Mouse (Mus musculus) kidney, embryonic 16.5 days (tissue): ENCODE measurements at regions not wholly inside any gene's neighbourhood (a gene's known extent, or its start where the extent isn't known, plus 50 kb on each side); places are given as distances from the start of the nearest gene placed in this dataset.
A peak's percentile ranks its signal among the peaks of the same experiment; 100 is the strongest.

Source experiments
- ATAC-seq: fragments of 200-750 bp; cut with Nextera tagmentation; 2 replicates; pipeline ENCODE4 v1.8.0; 2017; ENCODE audit warnings: moderate TSS enrichment; ENCODE audit not compliant: low FRiP score, low TSS enrichment
- H3K27ac ChIP-seq: fragments of 300-500 bp; sonication (generic); 2 replicates; pipeline ENCODE4 v1.5.1; 2014; ENCODE audit warnings: low read length
- H3K27me3 ChIP-seq: fragments of 300-500 bp; sonication (generic); 2 replicates; pipeline ENCODE4 v1.6.1; 2014; ENCODE audit warnings: low read length, control low read depth, mixed read lengths; ENCODE audit not compliant: insufficient read depth
- H3K36me3 ChIP-seq: fragments of 300-500 bp; sonication (generic); 2 replicates; pipeline ENCODE4 v1.6.1; 2014; ENCODE audit warnings: low read length, control low read depth, mixed read lengths; ENCODE audit not compliant: insufficient read depth
- H3K4me1 ChIP-seq: fragments of 300-500 bp; sonication (generic); 2 replicates; pipeline ENCODE4 v1.6.1; 2014; ENCODE audit warnings: low read length, control low read depth, mixed read lengths; ENCODE audit not compliant: insufficient read depth
- H3K4me2 ChIP-seq: fragments of 300-500 bp; sonication (generic); replicated peaks from 2 replicates; pipeline ENCODE4 v1.6.1; 2014; ENCODE audit warnings: low read depth, low read length
- H3K4me3 ChIP-seq: fragments of 300-500 bp; sonication (generic); 2 replicates; pipeline ENCODE4 v1.5.1; 2014; ENCODE audit warnings: mild to moderate bottlenecking, low read length
- H3K9ac ChIP-seq: fragments of 300-500 bp; sonication (generic); replicated peaks from 2 replicates; pipeline ENCODE4 v1.6.1; 2014; ENCODE audit warnings: low read length
- H3K9me3 ChIP-seq: fragments of 300-500 bp; sonication (generic); 2 replicates; pipeline ENCODE4 v1.6.1; 2016; ENCODE audit warnings: low read length, control low read depth
- WGBS: fragments of 180-500 bp; shearing (Covaris S2); extraction: QIAGEN DNeasy Blood & Tissue Kit; methylation state at CpG from one replicate; pipeline ENCODE4 v1.1.7; 2014; 5-methylcytosine and 5-hydroxymethylcytosine counted together

DNA sequence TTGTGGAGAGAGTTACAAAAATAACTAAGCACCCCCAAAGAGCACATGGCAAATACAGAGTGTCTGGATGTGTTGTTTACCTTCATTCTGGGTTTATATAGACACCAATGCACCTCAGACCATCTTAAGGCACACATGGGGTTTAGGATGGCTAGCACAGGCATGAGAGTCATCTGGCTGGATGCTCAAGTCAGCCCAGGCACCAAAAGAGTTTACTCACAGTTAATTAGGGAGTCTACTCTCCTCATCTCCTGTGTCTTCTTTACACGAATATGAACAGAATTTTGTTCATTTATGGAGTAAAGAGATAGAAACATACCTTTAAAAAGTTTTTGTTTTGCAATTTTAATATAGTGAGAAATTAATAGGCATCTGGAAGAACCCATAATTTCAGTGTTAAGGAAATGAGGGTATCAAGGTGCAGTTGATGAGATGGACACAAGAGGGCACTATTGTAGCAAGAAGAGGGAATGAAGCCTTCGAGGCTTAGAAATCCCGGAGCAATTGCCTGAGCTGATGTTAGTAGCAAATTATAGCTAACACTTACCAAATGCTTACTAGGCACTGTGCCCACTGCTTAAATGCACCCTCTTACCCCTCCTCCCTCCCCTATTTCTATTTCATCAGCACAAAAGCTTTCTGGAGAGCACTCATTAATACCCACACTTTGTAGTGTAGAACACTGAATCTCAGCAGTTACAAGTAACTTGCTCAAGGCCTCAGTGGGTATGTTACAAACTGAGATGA lies 174.6 kb downstream of the Eepd1 start:
- H3K36me3 ChIP-seq = no peaks in the 10 kb centered on the region
- H3K27me3 ChIP-seq = no peaks in the 10 kb centered on the region
- ATAC-seq = no peak
- H3K4me3 ChIP-seq = no peak overlapping the region
- no peak overlapping the region for H3K9ac ChIP-seq
- H3K4me1 ChIP-seq = no peaks in the 10 kb centered on the region
- H3K4me2 ChIP-seq = no peak overlapping the region
- H3K9me3 ChIP-seq = no peaks in the 10 kb centered on the region
- no peak overlapping the region for H3K27ac ChIP-seq
- WGBS = 3% methylated on average over 3 of the region's 3 CpGs

DNA sequence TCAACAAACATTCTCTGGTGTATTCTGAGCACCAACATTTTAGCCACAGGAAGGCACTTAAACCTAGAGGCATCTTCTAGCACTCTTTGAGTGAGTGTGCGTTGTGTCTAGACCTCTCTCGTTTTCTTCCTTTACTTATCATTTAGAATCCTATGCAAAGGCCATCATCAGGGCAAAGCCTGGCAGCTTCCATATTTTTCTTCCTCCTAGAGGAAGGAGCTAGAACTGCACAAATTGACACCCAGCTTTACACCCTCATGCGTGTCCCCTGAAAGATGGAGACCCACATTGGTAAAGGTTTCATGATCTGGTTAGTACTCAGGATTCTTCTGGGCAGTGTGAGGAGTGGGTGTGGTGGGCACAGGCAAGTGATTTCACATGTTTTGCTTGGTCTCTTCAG lies 175.2 kb downstream of the Eepd1 start:
- no peak for ATAC-seq
- Histone ChIP-seq H3K27ac (no peak overlapping the region), H3K4me3 (no peak overlapping the region), H3K36me3 (no peaks in the 10 kb centered on the region), H3K9ac (no peak overlapping the region), H3K4me2 (no peak overlapping the region), H3K9me3 (no peaks in the 10 kb centered on the region), H3K4me1 (no peaks in the 10 kb centered on the region), H3K27me3 (no peaks in the 10 kb centered on the region)
- 90% methylated on average over 3 of the region's 3 CpGs for WGBS

DNA sequence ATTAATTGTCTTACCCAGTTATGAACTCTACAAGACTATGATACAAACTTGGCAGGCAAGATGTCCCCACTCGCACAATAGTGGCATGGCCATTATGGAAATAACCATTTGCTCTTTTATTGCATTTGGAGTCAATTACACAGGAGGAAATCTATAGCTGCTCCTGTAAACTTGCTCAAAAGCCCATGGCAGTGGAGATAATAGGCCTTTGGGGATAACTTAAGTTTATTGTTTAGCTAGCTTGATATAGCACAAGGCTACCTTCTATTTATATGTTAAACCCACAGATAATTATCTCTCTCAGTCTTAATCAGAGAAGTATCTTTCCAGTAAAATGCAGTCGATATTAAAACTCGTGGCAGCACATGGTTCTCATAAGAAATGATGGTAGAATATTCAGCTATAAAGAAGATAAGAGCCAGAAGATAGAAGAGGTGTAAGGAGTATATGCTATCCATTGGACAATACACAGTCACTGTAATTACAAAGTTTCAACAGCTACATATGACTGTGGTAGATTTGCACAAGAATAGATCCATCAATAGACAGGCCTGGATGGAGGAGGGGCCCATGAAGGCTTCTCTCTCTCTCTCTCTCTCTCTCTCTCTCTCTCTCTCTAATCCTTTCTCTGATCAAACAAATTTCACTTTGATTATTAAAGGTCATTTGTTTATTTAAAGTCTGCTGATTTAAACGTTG lies 202.4 kb downstream of the Eepd1 start:
- H3K27me3 ChIP-seq = no peaks in the 10 kb centered on the region
- H3K9me3 ChIP-seq = no peaks in the 10 kb centered on the region
- H3K27ac ChIP-seq = no peak overlapping the region
- H3K36me3 ChIP-seq = no peaks in the 10 kb centered on the region
- H3K4me2 ChIP-seq = no peak overlapping the region
- ATAC-seq = no peak
- no peak overlapping the region for H3K4me3 ChIP-seq
- 84% methylated on average over 4 of the region's 4 CpGs for WGBS
- no peaks in the 10 kb centered on the region for H3K4me1 ChIP-seq
- no peak overlapping the region for H3K9ac ChIP-seq

DNA sequence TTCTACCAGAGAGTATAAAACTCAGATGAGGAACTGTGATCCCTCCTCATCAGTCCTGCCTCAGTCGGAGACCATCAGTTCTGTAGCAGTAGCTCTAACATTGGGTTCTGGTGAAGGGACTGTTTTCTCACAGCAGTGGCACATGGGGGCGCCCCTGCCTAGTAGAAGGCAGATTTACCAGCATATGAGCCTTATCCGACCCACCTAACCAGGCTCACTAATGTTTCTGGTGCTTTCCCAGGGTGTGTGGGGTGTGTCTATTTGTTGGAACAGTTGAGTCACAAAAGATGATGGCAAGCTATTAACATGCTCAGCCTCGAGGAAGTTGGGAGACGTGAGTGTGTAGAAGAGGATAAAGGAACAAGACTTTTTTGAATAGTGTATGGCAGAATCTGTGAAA lies 212.3 kb downstream of the Eepd1 start:
- Histone ChIP-seq H3K4me2 (no peak overlapping the region), H3K27me3 (no peaks in the 10 kb centered on the region), H3K27ac (no peak overlapping the region), H3K4me3 (no peak overlapping the region), H3K4me1 (no peaks in the 10 kb centered on the region), H3K9ac (no peak overlapping the region), H3K9me3 (no peaks in the 10 kb centered on the region), H3K36me3 (no peaks in the 10 kb centered on the region)
- 46% methylated on average over 5 of the region's 5 CpGs for WGBS
- ATAC-seq = 0 out of 2 replicates have a peak, but pooled peaks have one; percentile 39

DNA sequence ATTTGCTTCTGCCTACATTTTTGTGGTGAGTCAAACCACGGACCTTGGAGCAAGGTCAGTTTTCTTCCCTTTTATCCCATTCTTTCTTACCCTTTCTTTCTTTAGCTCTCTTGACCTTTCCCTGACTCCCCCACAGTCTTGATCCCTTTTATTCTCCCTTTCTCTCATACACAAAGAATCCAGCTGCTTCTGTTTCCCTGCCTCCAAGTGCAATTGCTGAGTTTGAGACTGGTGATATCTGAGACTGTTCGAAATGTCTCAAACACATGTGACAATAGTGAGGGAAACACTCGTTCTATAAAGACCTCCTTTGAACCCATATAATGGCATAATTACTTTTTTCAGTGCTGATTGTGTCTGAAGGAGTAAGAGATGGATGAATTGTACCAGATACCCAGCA lies 213.7 kb downstream of the Eepd1 start:
- no peak for ATAC-seq
- no peaks in the 10 kb centered on the region for H3K36me3 ChIP-seq
- H3K4me2 ChIP-seq = no peak overlapping the region
- no peaks in the 10 kb centered on the region for H3K27me3 ChIP-seq
- H3K4me3 ChIP-seq = no peak overlapping the region
- no peak overlapping the region for H3K27ac ChIP-seq
- no peaks in the 10 kb centered on the region for H3K9me3 ChIP-seq
- no peak overlapping the region for H3K9ac ChIP-seq
- 38% methylated on average over 3 of the region's 3 CpGs for WGBS
- H3K4me1 ChIP-seq = no peaks in the 10 kb centered on the region

DNA sequence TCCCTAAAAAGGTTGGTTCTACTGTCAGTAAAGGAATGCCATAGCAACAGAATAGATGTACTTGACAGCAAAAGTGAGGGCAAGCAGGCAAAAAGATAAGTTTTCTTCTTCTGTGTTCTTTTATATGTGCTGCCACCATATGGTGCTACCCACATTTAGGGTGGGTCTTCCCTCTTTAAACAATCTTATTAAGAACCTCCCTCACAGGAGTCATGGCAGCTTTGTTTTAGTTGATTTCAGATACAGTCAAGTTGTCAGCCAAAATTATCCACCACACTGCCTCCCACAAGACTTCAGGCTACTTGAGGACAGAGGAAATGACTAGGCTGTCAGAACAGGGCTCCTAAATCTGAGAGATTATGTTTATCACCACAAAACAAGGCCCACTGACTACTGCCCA lies 232.3 kb downstream of the Eepd1 start:
- no peak overlapping the region for H3K9ac ChIP-seq
- H3K27me3 ChIP-seq = no peaks in the 10 kb centered on the region
- H3K9me3 ChIP-seq = no peaks in the 10 kb centered on the region
- ATAC-seq = no peak
- no peak overlapping the region for H3K4me3 ChIP-seq
- no peak overlapping the region for H3K27ac ChIP-seq
- H3K36me3 ChIP-seq = no peaks in the 10 kb centered on the region
- no peaks in the 10 kb centered on the region for H3K4me1 ChIP-seq
- H3K4me2 ChIP-seq = no peak overlapping the region

DNA sequence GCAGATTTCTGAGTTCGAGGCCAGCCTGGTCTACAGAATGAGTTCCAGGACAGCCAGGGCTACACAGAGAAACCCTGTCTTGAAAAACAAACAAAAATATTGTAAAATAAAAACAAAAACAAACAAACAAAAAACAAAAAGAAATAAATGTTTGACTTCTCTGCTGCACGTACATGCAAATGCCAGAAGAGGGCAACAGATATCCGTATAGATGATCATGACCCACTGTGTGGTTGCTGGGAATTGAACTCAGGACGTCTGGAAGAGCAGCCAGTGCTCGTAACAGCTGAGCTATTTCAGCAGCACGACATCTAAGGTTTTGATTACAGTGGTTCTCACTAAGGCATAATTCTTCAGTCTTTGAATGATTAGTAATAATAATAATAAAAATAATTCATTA lies 262.8 kb downstream of the Eepd1 start:
- no peak for ATAC-seq
- Histone ChIP-seq H3K4me2 (no peak overlapping the region), H3K27me3 (no peaks in the 10 kb centered on the region)

DNA sequence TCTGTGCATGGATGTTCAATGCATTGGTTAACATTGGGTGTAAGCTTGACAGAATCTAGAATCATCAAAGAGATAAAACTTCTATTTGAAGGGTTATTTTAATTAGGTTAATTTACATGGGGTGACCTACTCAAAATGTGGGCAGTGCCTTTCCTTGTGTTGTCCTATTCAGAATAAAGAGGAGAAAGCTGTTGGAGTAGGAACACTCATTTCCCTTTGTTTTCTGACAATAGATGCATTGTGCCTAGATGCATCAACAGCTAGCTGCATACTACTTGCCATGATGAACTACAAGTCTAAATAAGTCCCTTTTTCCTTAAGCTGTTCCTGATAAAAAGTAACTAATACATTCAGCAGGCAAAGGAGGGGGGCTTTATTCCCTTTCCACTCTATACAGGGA lies 269.8 kb downstream of the Eepd1 start:
- Histone ChIP-seq H3K4me3 (no peak overlapping the region), H3K9ac (no peak overlapping the region), H3K36me3 (no peaks in the 10 kb centered on the region), H3K4me1 (no peaks in the 10 kb centered on the region), H3K27me3 (no peaks in the 10 kb centered on the region), H3K27ac (no peak overlapping the region), H3K4me2 (no peak overlapping the region), H3K9me3 (no peaks in the 10 kb centered on the region)
- no peak for ATAC-seq

More for the DNA sequence above, 262.8 kb downstream of the Eepd1 start:
- Histone ChIP-seq H3K9ac (no peak overlapping the region), H3K27ac (no peak overlapping the region), H3K4me3 (no peak overlapping the region), H3K9me3 (no peaks in the 10 kb centered on the region), H3K4me1 (no peaks in the 10 kb centered on the region), H3K36me3 (no peaks in the 10 kb centered on the region)
- WGBS = 61% methylated on average over 6 of the region's 6 CpGs

DNA sequence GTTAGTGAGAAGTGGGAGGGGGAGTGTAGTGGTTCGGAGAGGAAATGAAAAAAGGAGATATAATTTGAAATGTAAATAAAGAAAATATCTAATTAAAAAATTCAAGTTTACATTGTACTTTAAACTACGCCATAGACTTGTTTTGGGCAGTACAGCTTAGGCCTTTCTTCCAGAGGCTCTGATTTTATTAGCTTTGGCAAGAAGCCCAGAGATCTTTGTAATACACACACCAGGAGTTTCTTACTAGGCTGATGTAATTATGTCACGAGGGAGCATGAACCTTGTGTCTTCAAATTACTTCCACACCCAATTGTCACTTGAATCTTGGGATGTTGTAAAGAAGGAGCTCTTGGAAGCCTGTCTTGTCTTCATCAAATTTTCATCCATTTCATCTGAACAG lies 292.6 kb downstream of the Eepd1 start:
- no peaks in the 10 kb centered on the region for H3K4me1 ChIP-seq
- H3K36me3 ChIP-seq = no peaks in the 10 kb centered on the region
- H3K27me3 ChIP-seq = no peaks in the 10 kb centered on the region
- WGBS = 32% methylated on average over 3 of the region's 3 CpGs
- no peak overlapping the region for H3K9ac ChIP-seq
- H3K9me3 ChIP-seq = no peaks in the 10 kb centered on the region
- ATAC-seq = peak; percentile 57; the same call in 1 of the 2 replicates
- H3K4me3 ChIP-seq = no peak overlapping the region
- H3K4me2 ChIP-seq = no peak overlapping the region
- no peak overlapping the region for H3K27ac ChIP-seq

DNA sequence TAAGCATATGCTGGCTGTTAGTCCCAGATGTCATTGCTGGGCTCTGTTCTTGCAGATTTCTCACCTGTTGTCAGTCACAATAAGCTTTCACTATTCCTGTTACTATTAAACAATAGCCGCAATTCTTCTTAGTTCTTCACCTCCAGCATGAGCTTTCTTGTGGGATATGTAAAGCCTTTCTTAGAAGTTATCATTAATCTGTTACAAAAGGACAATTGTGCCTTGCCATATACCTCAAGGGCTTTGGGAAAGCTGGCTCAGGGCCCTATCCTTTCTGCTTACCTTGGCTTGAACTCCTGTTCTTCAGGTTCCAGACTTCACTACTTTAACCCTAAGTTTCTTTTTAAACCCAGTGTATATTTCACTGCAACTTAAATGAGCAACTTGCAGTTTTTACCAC lies 301.3 kb downstream of the Eepd1 start:
- Histone ChIP-seq H3K9me3 (no peaks in the 10 kb centered on the region), H3K9ac (no peak overlapping the region), H3K27me3 (no peaks in the 10 kb centered on the region), H3K4me1 (no peaks in the 10 kb centered on the region), H3K27ac (no peak overlapping the region), H3K36me3 (no peaks in the 10 kb centered on the region), H3K4me3 (no peak overlapping the region), H3K4me2 (no peak overlapping the region)
- 100% methylated on average over 1 of the region's 1 CpGs for WGBS
- no peak for ATAC-seq
